Mouse (Mus musculus): ENCODE data around the gene C1rb.

- TF ChIP-seq CTCF (IDR thresholded peaks at IDR 0.05 in 2 of 3, conservative IDR thresholded peaks at IDR 0.05 in 1 of 3; ENCODE audit: control insufficient read depth in 1 of 3, insufficient read depth in 1 of 3, low read depth in 2 of 3, low read length in 3 of 3, poor library complexity in 1 of 3, severe bottlenecking in 1 of 3) (peak in 1 of 3 experiments; percentile 21; a peak in 1 of 6 replicates), MAX (IDR thresholded peaks at IDR 0.05; ENCODE audit: low read length) (no peak), MXI1 (IDR thresholded peaks at IDR 0.05; ENCODE audit: low read depth, low read length) (no peak)
Observed at GRCm38 (mm10) chr6:124544466-124544865, 25.6 kb upstream of the C1rb start.

Measured in MEL (cell line).